Mouse (Mus musculus): Measurements from ENCODE around the gene Polr2e.

The Polr2e gene

DNA sequence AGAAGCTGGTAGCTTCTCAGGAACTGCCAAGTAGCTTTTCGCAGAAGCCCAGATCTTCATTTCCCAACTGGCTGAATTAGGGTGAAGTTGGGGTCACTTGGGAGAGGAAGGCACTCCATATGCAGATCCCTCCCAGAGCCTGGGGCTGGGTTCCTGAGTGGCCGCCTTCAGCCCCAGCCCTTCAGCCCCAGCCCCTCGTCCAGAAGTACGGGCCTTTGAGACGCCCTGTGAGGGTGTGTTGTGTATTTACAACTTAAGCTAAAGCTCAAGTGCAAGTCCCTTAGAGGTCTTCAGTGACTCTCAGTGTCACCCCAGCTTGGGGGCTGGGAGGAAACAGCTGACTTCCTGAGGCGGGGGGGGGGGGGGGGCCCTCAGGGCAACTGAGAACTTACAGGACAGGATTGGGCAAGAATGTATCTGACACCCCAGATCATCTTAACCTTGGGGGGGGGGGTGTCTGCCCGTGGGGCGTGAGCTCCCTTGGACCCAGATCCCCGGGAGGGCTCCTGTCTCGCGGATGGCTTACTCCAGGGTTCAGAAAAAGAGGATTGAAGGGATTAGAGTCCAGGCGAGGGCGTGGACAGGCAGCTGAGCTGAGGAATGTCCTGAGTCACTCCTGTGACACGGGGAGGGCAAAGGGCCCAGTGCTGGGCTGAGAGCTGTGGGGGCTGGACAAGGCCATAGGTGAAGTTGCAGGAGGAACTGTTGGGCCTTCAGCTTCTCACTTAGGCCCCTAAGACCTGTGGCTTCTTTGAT is 12.2 kb upstream of the Polr2e start:
- ChIA-PET POLR2A (interaction anchor here (0.5 to 29.7 kb wide), 145 partner anchors 7 to 1661 kb away, joined by 3 to 849 read pairs (median 6); partner anchors contain the start of genes Dazap1 (in 3 of the 4), Gpx4 (in 3 of the 4), Polr2e (in 3 of the 4) and Ptbp1 (in 3 of the 4)), CTCF (interaction anchor here (0.6 to 1.9 kb wide), 25 partner anchors 9 to 181 kb away, joined by 3 to 9 read pairs (median 4); partner anchors contain the start of genes Midn (in 1 of the 4), Mum1 (in 1 of the 4), Polr2e (in 1 of the 4) and Tmem259 (in 1 of the 4))

- CTCF ChIA-PET = interaction anchor here (0.6 to 1.8 kb wide), 22 partner anchors 9 to 271 kb away, joined by 3 to 14 read pairs (median 4); partner anchors contain the start of genes Midn (in 1 of the 4), Mum1 (in 1 of the 4), Polr2e (in 1 of the 4) and Tmem259 (in 1 of the 4)
- POLR2A ChIA-PET = interaction anchor here (0.5 to 29.7 kb wide), 136 partner anchors 8 to 1725 kb away, joined by 3 to 849 read pairs (median 6); partner anchors contain the start of genes Dazap1 (in 3 of the 4), Gpx4 (in 3 of the 4), Polr2e (in 3 of the 4) and Ptbp1 (in 3 of the 4)
Observed at GRCm38 (mm10) chr10:80050885-80051617, 11.5 kb upstream of the Polr2e start.

GRCm38 (mm10) chr10:80050244-80050643 is 10.6 kb upstream of the Polr2e start:
- ChIA-PET CTCF (interaction anchor here in 3 of 4 experiments (0.7 to 1.8 kb wide), 6 partner anchors 9 to 270 kb away, joined by 4 to 5 read pairs (median 4); no protein-coding TSS in a partner anchor), POLR2A (interaction anchor here (0.6 to 29.7 kb wide), 47 partner anchors 7 to 1567 kb away, joined by 3 to 849 read pairs (median 10); partner anchors contain the start of genes Gpx4 (in 3 of the 4), Polr2e (in 3 of the 4), Tmem259 (in 3 of the 4) and Cnn2 (in 2 of the 4))

DNA sequence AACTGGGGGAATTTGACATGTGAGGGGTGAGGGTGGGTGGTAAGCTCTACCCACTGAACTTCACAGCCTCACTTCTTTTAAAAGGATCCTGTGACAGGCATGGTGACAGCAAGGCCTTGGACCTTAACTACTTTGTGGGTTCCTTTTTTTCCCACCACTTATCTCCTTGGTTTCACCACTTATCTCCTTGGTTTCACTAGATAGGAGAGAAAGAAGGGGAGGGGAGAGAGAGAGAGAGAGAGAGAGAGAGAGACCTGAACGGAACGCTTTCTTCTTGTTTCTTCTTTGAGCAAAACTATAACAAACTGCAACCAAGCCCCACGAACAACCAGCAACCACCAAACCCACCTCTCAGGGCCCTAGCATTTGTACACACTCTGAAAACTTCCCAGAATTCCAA is 9.2 kb upstream of the Polr2e start:
- CTCF ChIA-PET = interaction anchor here in 1 of 4 experiments (0.6 kb wide), 1 partner anchor 17 kb away, joined by 4 read pairs; no protein-coding TSS in a partner anchor
- POLR2A ChIA-PET = interaction anchor here in 3 of 4 experiments (0.5 to 29.7 kb wide), 28 partner anchors 6 to 1222 kb away, joined by 3 to 849 read pairs (median 5); partner anchors contain the start of genes Polr2e (in 3 of the 3), Tmem259 (in 2 of the 3), Cirbp (in 1 of the 3) and Cnn2 (in 1 of the 3)

- ChIA-PET CTCF (interaction anchor here in 2 of 4 experiments (0.6 to 0.7 kb wide), 2 partner anchors 15 to 17 kb away, joined by 3 to 4 read pairs; no protein-coding TSS in a partner anchor), POLR2A (interaction anchor here in 3 of 4 experiments (0.5 to 29.7 kb wide), 39 partner anchors 2 to 1223 kb away, joined by 3 to 849 read pairs (median 4); partner anchors contain the start of genes Polr2e (in 2 of the 3), Tmem259 (in 2 of the 3), Cirbp (in 1 of the 3) and Cnn2 (in 1 of the 3))
Observed at GRCm38 (mm10) chr10:80048396-80048795, 8.8 kb upstream of the Polr2e start.

GRCm38 (mm10) chr10:80047041-80047565 is 7.5 kb upstream of the Polr2e start, which contains the start of gene Gpx4:
TSS of gene Gpx4 (plus strand) at chr10:80047166.
- ChIA-PET CTCF (interaction anchor here in 2 of 4 experiments (0.6 to 1.5 kb wide), 3 partner anchors 55 to 327 kb away, joined by 3 to 5 read pairs (median 3); no protein-coding TSS in a partner anchor), POLR2A (interaction anchor here in 3 of 4 experiments (0.5 to 29.7 kb wide), 29 partner anchors 3 to 374 kb away, joined by 3 to 849 read pairs (median 6); partner anchors contain the start of genes Polr2e (in 2 of the 3), Tmem259 (in 2 of the 3), Cirbp (in 1 of the 3) and Cnn2 (in 1 of the 3))

- POLR2A ChIA-PET = interaction anchor here (0.6 to 29.7 kb wide), 40 partner anchors 4 to 516 kb away, joined by 3 to 849 read pairs (median 4); partner anchors contain the start of genes Tmem259 (in 3 of the 4), Polr2e (in 2 of the 4), Cnn2 (in 1 of the 4) and Gpx4 (in 1 of the 4)
- CTCF ChIA-PET = interaction anchor here in 3 of 4 experiments (0.6 to 1.6 kb wide), 9 partner anchors 8 to 358 kb away, joined by 3 to 6 read pairs (median 3); partner anchors contain the start of gene Wdr18 (in 1 of the 3)
Observed at GRCm38 (mm10) chr10:80045766-80046165, 6.2 kb upstream of the Polr2e start.

- POLR2A ChIA-PET = interaction anchor here (0.5 to 29.7 kb wide), 45 partner anchors 5 to 1436 kb away, joined by 3 to 849 read pairs (median 4); partner anchors contain the start of genes Tmem259 (in 3 of the 4), Polr2e (in 2 of the 4), 1600002K03Rik (in 1 of the 4) and Cnn2 (in 1 of the 4)
- CTCF ChIA-PET = interaction anchor here in 3 of 4 experiments (0.6 to 1.6 kb wide), 12 partner anchors 8 to 358 kb away, joined by 3 to 9 read pairs (median 3); partner anchors contain the start of gene Wdr18 (in 1 of the 3)
Observed at GRCm38 (mm10) chr10:80045364-80045763, 5.8 kb upstream of the Polr2e start.

DNA sequence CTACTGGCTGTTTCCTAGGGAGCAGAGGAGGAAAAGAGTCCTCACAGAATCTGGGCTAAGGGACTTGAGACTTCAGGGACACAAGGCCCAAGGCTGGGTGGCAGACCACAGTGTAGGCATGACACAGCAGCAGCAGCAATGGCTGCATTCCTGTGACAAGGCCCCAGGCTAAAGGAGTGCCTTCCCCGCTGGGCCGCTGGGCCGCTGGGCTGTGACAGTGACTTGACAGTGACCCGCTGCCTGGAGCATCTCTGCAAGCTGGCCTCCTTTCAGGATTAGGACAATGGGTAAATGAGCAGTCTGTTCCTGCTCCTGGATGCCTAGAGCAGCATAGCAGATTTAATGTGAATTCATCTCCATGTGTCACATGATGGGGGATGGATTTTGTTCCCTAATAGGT is 4.5 kb upstream of the Polr2e start:
- POLR2A ChIA-PET = interaction anchor here in 3 of 4 experiments (0.5 to 29.7 kb wide), 18 partner anchors 6 to 625 kb away, joined by 3 to 849 read pairs (median 6); partner anchors contain the start of genes Polr2e (in 2 of the 3), Tmem259 (in 2 of the 3), Cnn2 (in 1 of the 3) and Gpx4 (in 1 of the 3)

DNA sequence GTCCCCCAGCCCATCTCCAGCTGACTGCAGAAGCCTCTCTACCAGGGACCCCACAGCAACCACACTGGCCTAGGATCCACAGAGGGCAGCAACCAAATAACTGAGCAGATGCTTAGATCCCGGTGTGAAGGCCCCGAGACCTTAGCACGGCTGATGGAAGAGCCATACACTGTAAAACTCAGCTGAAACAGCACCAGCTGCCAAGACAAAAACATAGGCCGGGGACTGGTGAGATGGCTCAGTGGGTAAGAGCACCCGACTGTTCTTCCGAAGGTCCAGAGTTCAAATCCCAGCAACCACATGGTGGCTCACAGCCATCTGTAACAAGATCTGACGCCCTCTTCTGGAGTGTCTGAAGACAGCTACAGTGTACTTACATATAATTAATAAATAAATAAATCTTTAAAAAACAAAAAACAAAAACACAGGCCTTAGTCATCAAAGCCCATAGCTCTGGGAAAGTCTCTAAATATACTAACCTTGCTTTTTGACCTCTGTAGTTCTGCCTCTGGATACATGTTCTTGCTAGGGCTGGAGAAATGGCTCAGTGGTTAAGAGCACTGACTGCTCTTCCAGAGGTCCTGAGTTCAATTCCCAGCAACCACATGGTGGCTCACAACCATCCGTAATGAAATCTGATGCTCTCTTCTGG is 1.9 kb upstream of the Polr2e start:
- POLR2A ChIA-PET = interaction anchor here (0.8 to 29.7 kb wide), 21 partner anchors 6 to 133 kb away, joined by 3 to 849 read pairs (median 5); partner anchors contain the start of genes Tmem259 (in 2 of the 4), Cnn2 (in 1 of the 4), Gpx4 (in 1 of the 4) and Polr2e (in 1 of the 4)
- CTCF ChIA-PET = interaction anchor here in 2 of 4 experiments (1.0 to 2.0 kb wide), 3 partner anchors 10 to 22 kb away, joined by 3 to 5 read pairs (median 3); no protein-coding TSS in a partner anchor

More for the DNA sequence above, 4.5 kb upstream of the Polr2e start:
- CTCF ChIA-PET = interaction anchor here in 1 of 4 experiments (0.6 kb wide), 1 partner anchor 278 kb away, joined by 3 read pairs; the partner anchor contains the start of gene Rnf126

DNA sequence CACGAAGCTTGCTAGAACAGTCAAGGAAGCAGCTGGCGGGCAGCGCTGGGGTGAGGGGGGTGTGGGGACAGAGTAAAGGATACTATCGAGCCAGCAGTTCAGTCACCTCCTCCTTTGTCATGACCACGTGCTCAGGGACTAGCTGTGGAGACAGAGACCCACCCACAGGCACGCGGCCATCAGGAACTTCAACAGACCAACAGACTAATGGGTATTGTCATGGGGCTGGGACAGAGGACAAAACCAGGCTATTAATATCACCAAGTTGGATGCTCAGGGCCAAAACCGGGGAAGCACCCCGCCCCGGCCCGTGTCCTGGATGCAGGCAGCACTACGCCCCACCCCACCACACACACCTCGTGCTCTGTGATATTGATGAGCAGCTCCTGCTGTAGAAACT is 2.8 kb downstream of the Polr2e start:
- CTCF ChIA-PET = interaction anchor here in 2 of 4 experiments (0.6 to 0.8 kb wide), 3 partner anchors 9 to 112 kb away, joined by 3 to 4 read pairs (median 3); no protein-coding TSS in a partner anchor
- POLR2A ChIA-PET = interaction anchor here (0.5 to 29.7 kb wide), 15 partner anchors 8 to 183 kb away, joined by 3 to 849 read pairs (median 5); partner anchors contain the start of genes Gpx4 (in 2 of the 4), Polr2e (in 1 of the 4), Ptbp1 (in 1 of the 4) and Tmem259 (in 1 of the 4)

DNA sequence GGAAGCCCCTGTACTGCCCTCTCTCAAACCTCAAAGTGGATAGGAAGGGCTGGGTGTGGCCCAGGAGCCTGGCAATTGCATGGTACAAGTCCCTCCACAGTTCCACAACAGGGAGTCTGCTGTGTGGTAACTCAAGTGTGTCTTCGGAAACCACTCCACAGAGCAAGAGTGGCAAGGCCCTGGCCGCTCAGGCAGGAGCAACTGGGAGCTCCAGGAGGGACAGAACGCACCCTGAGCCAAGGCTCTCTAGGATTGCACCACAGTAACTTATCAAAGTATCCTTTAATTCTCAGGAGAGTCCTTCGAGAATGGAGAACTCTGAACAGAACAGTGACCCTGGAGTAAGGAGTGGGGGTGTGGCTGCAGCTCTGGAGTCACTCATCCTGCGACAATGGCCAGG is 3.9 kb downstream of the Polr2e start:
- ChIA-PET CTCF (interaction anchor here in 3 of 4 experiments (0.7 to 2.2 kb wide), 4 partner anchors 8 to 152 kb away, joined by 3 to 6 read pairs (median 3); no protein-coding TSS in a partner anchor), POLR2A (interaction anchor here in 3 of 4 experiments (0.5 to 29.7 kb wide), 18 partner anchors 8 to 181 kb away, joined by 3 to 849 read pairs (median 6); partner anchors contain the start of genes Gpx4 (in 3 of the 3), 1600002K03Rik (in 1 of the 3), Arhgap45 (in 1 of the 3) and Cnn2 (in 1 of the 3))

- ChIA-PET CTCF (interaction anchor here in 3 of 4 experiments (0.9 to 2.2 kb wide), 6 partner anchors 8 to 151 kb away, joined by 3 to 6 read pairs (median 4); no protein-coding TSS in a partner anchor), POLR2A (interaction anchor here (0.5 to 29.7 kb wide), 23 partner anchors 8 to 181 kb away, joined by 3 to 849 read pairs (median 5); partner anchors contain the start of genes Gpx4 (in 3 of the 4), 1600002K03Rik (in 1 of the 4), Arhgap45 (in 1 of the 4) and Cnn2 (in 1 of the 4))
Observed at GRCm38 (mm10) chr10:80035148-80035547, 4.4 kb downstream of the Polr2e start.

DNA sequence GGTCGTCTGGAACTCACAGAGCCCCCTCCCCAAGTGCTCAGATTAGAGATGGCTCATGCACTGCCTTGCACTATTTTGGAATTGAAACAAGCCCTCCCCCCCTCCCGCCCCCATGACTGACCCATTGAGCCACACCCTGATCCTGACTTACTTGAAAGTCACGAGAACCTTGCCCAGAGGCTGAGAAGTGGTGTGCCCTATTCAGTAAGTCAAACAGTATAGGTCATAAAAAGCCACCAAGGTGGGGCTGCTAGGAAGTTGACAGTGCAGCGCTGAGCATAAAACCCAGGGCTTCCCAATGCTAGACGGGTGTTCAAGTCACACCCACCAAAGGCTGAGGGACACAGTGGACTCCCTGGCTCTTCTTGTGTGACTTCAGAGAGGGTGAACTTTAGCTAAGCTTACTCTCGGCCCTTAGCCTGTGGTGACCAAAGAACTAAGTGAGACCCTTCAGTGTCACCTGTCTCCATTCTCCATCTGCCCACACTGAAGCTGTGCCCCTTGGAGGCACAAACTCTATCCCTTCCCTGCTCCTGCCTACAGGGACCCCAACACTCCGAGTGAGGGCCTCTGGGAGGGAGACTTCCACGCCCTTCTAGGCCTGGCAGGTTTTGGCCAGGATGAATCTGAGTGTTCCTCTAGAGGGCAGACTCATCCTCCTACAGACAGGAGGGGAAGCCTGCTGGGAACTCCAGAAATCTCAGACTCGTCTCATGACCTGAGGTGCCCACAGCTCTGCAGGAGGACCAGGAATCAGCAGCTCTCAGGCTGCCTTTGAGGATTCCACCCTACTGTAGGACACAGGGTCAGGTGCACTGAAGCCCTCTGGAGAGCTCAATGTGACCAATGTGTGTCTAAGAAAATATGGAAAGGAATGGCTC is 5.8 kb downstream of the Polr2e start:
- CTCF ChIA-PET = interaction anchor here (0.6 to 2.3 kb wide), 19 partner anchors 10 to 1491 kb away, joined by 3 to 16 read pairs (median 3); partner anchors contain the start of genes Fgf22 (in 1 of the 4) and Tmem259 (in 1 of the 4)
- POLR2A ChIA-PET = interaction anchor here in 3 of 4 experiments (0.5 to 29.7 kb wide), 33 partner anchors 8 to 134 kb away, joined by 3 to 849 read pairs (median 5); partner anchors contain the start of genes Gpx4 (in 3 of the 3), Wdr18 (in 2 of the 3), Arhgap45 (in 1 of the 3) and Cbarp (in 1 of the 3)
